Mouse (Mus musculus): ENCODE measurements at regions not wholly inside any gene's neighbourhood (a gene's known extent, or its start where the extent isn't known, plus 50 kb on each side); places are given as distances from the start of the nearest gene placed in this dataset.

- Histone ChIP-seq H3K9me3 (replicated peaks; ENCODE audit: control insufficient read depth, low read length) (no peaks in the 10 kb centered on the region), H3K27ac (ENCODE audit: low read depth, low read length) (no peak overlapping the region), H3K4me1 (ENCODE audit: control insufficient read depth, insufficient read depth, low read length) (no peaks in the 10 kb centered on the region), H3K4me3 (ENCODE audit: low read depth, low read length) (no peak overlapping the region), H3K4me2 (no peak overlapping the region), H3K27me3 (ENCODE audit: control insufficient read depth, insufficient read depth, low read length) (no peaks in the 10 kb centered on the region), H3K9ac (ENCODE audit: low read depth, low read length) (no peak overlapping the region), H3K36me3 (ENCODE audit: control insufficient read depth, insufficient read depth, low read length) (no peaks in the 10 kb centered on the region)
- ATAC-seq (replicated peaks; ENCODE audit: insufficient number of reproducible peaks, low FRiP score, low TSS enrichment), result no peak
- 83% methylated on average over 10 of the region's 10 CpGs for WGBS (ENCODE audit: insufficient replicate concordance)
Observed at GRCm38 (mm10) chr10:118605156-118605821, 164.4 kb downstream of the Ifng start.

GRCm38 (mm10) chr10:118607418-118607817, 166.6 kb downstream of the Ifng start:
- 88% methylated on average over 1 of the region's 1 CpGs for WGBS (ENCODE audit: insufficient replicate concordance)
- Histone ChIP-seq H3K27me3 (ENCODE audit: control insufficient read depth, insufficient read depth, low read length) (no peaks in the 10 kb centered on the region), H3K4me2 (no peak overlapping the region), H3K9ac (ENCODE audit: low read depth, low read length) (no peak overlapping the region), H3K4me3 (ENCODE audit: low read depth, low read length) (no peak overlapping the region), H3K36me3 (ENCODE audit: control insufficient read depth, insufficient read depth, low read length) (no peaks in the 10 kb centered on the region), H3K4me1 (ENCODE audit: control insufficient read depth, insufficient read depth, low read length) (no peaks in the 10 kb centered on the region), H3K9me3 (replicated peaks; ENCODE audit: control insufficient read depth, low read length) (no peaks in the 10 kb centered on the region), H3K27ac (ENCODE audit: low read depth, low read length) (no peak overlapping the region)
- no peak for ATAC-seq (replicated peaks; ENCODE audit: insufficient number of reproducible peaks, low FRiP score, low TSS enrichment)

GRCm38 (mm10) chr10:118608376-118609145, 167.7 kb downstream of the Ifng start:
- Histone ChIP-seq H3K27ac (ENCODE audit: low read depth, low read length) (no peak overlapping the region), H3K4me2 (no peak overlapping the region), H3K4me1 (ENCODE audit: control insufficient read depth, insufficient read depth, low read length) (no peaks in the 10 kb centered on the region), H3K9ac (ENCODE audit: low read depth, low read length) (no peak overlapping the region), H3K27me3 (ENCODE audit: control insufficient read depth, insufficient read depth, low read length) (no peaks in the 10 kb centered on the region), H3K36me3 (ENCODE audit: control insufficient read depth, insufficient read depth, low read length) (no peaks in the 10 kb centered on the region), H3K9me3 (replicated peaks; ENCODE audit: control insufficient read depth, low read length) (no peaks in the 10 kb centered on the region), H3K4me3 (ENCODE audit: low read depth, low read length) (no peak overlapping the region)
- no peak for ATAC-seq (replicated peaks; ENCODE audit: insufficient number of reproducible peaks, low FRiP score, low TSS enrichment)
- 66% methylated on average over 4 of the region's 4 CpGs for WGBS (ENCODE audit: insufficient replicate concordance)

- no peak overlapping the region for H3K4me2 ChIP-seq
- no peak overlapping the region for H3K27ac ChIP-seq (ENCODE audit: low read depth, low read length)
- H3K9ac ChIP-seq (ENCODE audit: low read depth, low read length), result no peak overlapping the region
- H3K4me1 ChIP-seq (ENCODE audit: control insufficient read depth, insufficient read depth, low read length), result no peaks in the 10 kb centered on the region
- no peak overlapping the region for H3K4me3 ChIP-seq (ENCODE audit: low read depth, low read length)
- 69% methylated on average over 4 of the region's 4 CpGs for WGBS (ENCODE audit: insufficient replicate concordance)
- H3K36me3 ChIP-seq (ENCODE audit: control insufficient read depth, insufficient read depth, low read length), result no peaks in the 10 kb centered on the region
- no peaks in the 10 kb centered on the region for H3K9me3 ChIP-seq (replicated peaks; ENCODE audit: control insufficient read depth, low read length)
- no peaks in the 10 kb centered on the region for H3K27me3 ChIP-seq (ENCODE audit: control insufficient read depth, insufficient read depth, low read length)
- ATAC-seq (replicated peaks; ENCODE audit: insufficient number of reproducible peaks, low FRiP score, low TSS enrichment), result no peak
Observed at GRCm38 (mm10) chr10:118609157-118609556, 168.3 kb downstream of the Ifng start.

DNA sequence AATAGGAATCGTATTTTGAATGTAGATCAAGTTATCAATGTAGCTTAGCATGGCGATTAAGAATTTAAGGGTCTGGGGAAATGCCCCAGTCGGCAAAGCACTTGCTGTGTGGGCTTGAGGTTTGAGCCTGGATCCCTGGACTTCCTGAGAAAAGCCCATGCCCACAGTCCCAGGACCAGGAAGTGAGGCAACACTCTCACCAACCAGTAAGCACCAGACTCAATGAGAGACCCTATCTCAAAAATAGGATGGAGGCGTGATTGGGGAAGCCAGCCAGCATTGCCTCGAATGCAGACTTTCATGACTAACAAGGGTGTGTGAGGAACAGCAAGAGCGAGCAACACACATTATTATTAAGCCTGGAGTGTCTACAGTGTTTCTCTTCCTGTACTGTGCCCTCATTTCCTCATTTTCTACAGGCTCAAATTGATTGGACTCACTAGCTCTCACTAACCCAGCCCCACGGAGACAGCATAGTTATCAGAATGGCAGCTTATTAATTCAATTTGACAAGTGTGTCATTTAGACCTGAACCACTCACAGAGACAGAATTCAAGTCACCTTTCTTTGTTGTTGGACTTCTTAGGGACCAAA, 170.1 kb downstream of the Ifng start:
- H3K4me3 ChIP-seq (ENCODE audit: low read depth, low read length), result no peak overlapping the region
- 82% methylated on average over 7 of the region's 7 CpGs for WGBS (ENCODE audit: insufficient replicate concordance)
- no peaks in the 10 kb centered on the region for H3K27me3 ChIP-seq (ENCODE audit: control insufficient read depth, insufficient read depth, low read length)
- H3K4me2 ChIP-seq, result no peak overlapping the region
- no peak overlapping the region for H3K27ac ChIP-seq (ENCODE audit: low read depth, low read length)
- H3K4me1 ChIP-seq (ENCODE audit: control insufficient read depth, insufficient read depth, low read length), result no peaks in the 10 kb centered on the region
- ATAC-seq (replicated peaks; ENCODE audit: insufficient number of reproducible peaks, low FRiP score, low TSS enrichment), result no peak
- no peaks in the 10 kb centered on the region for H3K36me3 ChIP-seq (ENCODE audit: control insufficient read depth, insufficient read depth, low read length)
- no peak overlapping the region for H3K9ac ChIP-seq (ENCODE audit: low read depth, low read length)
- no peaks in the 10 kb centered on the region for H3K9me3 ChIP-seq (replicated peaks; ENCODE audit: control insufficient read depth, low read length)

GRCm38 (mm10) chr10:118612091-118612490, 171.2 kb downstream of the Ifng start:
- no peak for ATAC-seq (replicated peaks; ENCODE audit: insufficient number of reproducible peaks, low FRiP score, low TSS enrichment)
- WGBS (ENCODE audit: insufficient replicate concordance), result 73% methylated on average over 7 of the region's 7 CpGs

GRCm38 (mm10) chr10:118613056-118613695, 172.3 kb downstream of the Ifng start:
- Histone ChIP-seq H3K27me3 (ENCODE audit: control insufficient read depth, insufficient read depth, low read length) (no peaks in the 10 kb centered on the region), H3K36me3 (ENCODE audit: control insufficient read depth, insufficient read depth, low read length) (no peaks in the 10 kb centered on the region), H3K9me3 (replicated peaks; ENCODE audit: control insufficient read depth, low read length) (no peaks in the 10 kb centered on the region), H3K4me2 (no peak overlapping the region), H3K9ac (ENCODE audit: low read depth, low read length) (no peak overlapping the region), H3K27ac (ENCODE audit: low read depth, low read length) (no peak overlapping the region), H3K4me3 (ENCODE audit: low read depth, low read length) (no peak overlapping the region), H3K4me1 (ENCODE audit: control insufficient read depth, insufficient read depth, low read length) (no peaks in the 10 kb centered on the region)
- WGBS (ENCODE audit: insufficient replicate concordance), result 88% methylated on average over 14 of the region's 14 CpGs
- ATAC-seq (replicated peaks; ENCODE audit: insufficient number of reproducible peaks, low FRiP score, low TSS enrichment), result no peak

More at GRCm38 (mm10) chr10:118612091-118612490, 171.2 kb downstream of the Ifng start:
- Histone ChIP-seq H3K27me3 (ENCODE audit: control insufficient read depth, insufficient read depth, low read length) (no peaks in the 10 kb centered on the region), H3K27ac (ENCODE audit: low read depth, low read length) (no peak overlapping the region), H3K4me3 (ENCODE audit: low read depth, low read length) (no peak overlapping the region), H3K9me3 (replicated peaks; ENCODE audit: control insufficient read depth, low read length) (no peaks in the 10 kb centered on the region), H3K36me3 (ENCODE audit: control insufficient read depth, insufficient read depth, low read length) (no peaks in the 10 kb centered on the region), H3K4me1 (ENCODE audit: control insufficient read depth, insufficient read depth, low read length) (no peaks in the 10 kb centered on the region), H3K9ac (ENCODE audit: low read depth, low read length) (no peak overlapping the region), H3K4me2 (no peak overlapping the region)

GRCm38 (mm10) chr10:118614251-118614865, 173.5 kb downstream of the Ifng start:
- Histone ChIP-seq H3K4me2 (no peak overlapping the region), H3K36me3 (ENCODE audit: control insufficient read depth, insufficient read depth, low read length) (no peaks in the 10 kb centered on the region), H3K4me1 (ENCODE audit: control insufficient read depth, insufficient read depth, low read length) (no peaks in the 10 kb centered on the region), H3K4me3 (ENCODE audit: low read depth, low read length) (no peak overlapping the region), H3K27ac (ENCODE audit: low read depth, low read length) (no peak overlapping the region), H3K9me3 (replicated peaks; ENCODE audit: control insufficient read depth, low read length) (no peaks in the 10 kb centered on the region), H3K27me3 (ENCODE audit: control insufficient read depth, insufficient read depth, low read length) (no peaks in the 10 kb centered on the region), H3K9ac (ENCODE audit: low read depth, low read length) (no peak overlapping the region)
- no peak for ATAC-seq (replicated peaks; ENCODE audit: insufficient number of reproducible peaks, low FRiP score, low TSS enrichment)
- WGBS (ENCODE audit: insufficient replicate concordance), result 81% methylated on average over 6 of the region's 6 CpGs
